Mouse (Mus musculus) hindbrain, embryonic 12.5 days (tissue): ENCODE measurements at regions not wholly inside any gene's neighbourhood (a gene's known extent, or its start where the extent isn't known, plus 50 kb on each side); places are given as distances from the start of the nearest gene placed in this dataset.

Experiments
- ATAC-seq: fragments of 200-750 bp; cut with Nextera tagmentation; 2 replicates; pipeline ENCODE4 v1.8.0; 2017; ENCODE audit warnings: moderate TSS enrichment; ENCODE audit not compliant: low FRiP score
- H3K27ac ChIP-seq: fragments of 300-500 bp; sonication (generic); 2 replicates; pipeline ENCODE4 v1.5.1; 2016; ENCODE audit warnings: mild to moderate bottlenecking
- H3K27me3 ChIP-seq: fragments of 300-500 bp; sonication (generic); 2 replicates; pipeline ENCODE4 v1.6.1; 2016; ENCODE audit warnings: mild to moderate bottlenecking
- H3K36me3 ChIP-seq: fragments of 300-500 bp; sonication (generic); 2 replicates; pipeline ENCODE4 v1.6.1; 2016; ENCODE audit warnings: mild to moderate bottlenecking
- H3K4me1 ChIP-seq: fragments of 300-500 bp; sonication (generic); 2 replicates; pipeline ENCODE4 v1.6.1; 2016
- H3K4me2 ChIP-seq: fragments of 300-500 bp; sonication (generic); replicated peaks from 2 replicates; pipeline ENCODE4 v1.6.1; 2016; ENCODE audit warnings: mild to moderate bottlenecking
- H3K4me3 ChIP-seq: fragments of 300-500 bp; sonication (generic); 2 replicates; pipeline ENCODE4 v1.5.1; 2016; ENCODE audit warnings: mild to moderate bottlenecking
- H3K9ac ChIP-seq: fragments of 300-500 bp; sonication (generic); 2 replicates; pipeline ENCODE4 v1.6.1; 2016; ENCODE audit warnings: mild to moderate bottlenecking, moderate library complexity
- H3K9me3 ChIP-seq: fragments of 300-500 bp; sonication (generic); replicated peaks from 2 replicates; pipeline ENCODE4 v1.6.1; 2016; ENCODE audit warnings: mild to moderate bottlenecking
- WGBS: fragments of 180-500 bp; shearing (Covaris S2); methylation state at CpG from one replicate; pipeline ENCODE4 v1.1.7; 2016; 5-methylcytosine and 5-hydroxymethylcytosine counted together

DNA sequence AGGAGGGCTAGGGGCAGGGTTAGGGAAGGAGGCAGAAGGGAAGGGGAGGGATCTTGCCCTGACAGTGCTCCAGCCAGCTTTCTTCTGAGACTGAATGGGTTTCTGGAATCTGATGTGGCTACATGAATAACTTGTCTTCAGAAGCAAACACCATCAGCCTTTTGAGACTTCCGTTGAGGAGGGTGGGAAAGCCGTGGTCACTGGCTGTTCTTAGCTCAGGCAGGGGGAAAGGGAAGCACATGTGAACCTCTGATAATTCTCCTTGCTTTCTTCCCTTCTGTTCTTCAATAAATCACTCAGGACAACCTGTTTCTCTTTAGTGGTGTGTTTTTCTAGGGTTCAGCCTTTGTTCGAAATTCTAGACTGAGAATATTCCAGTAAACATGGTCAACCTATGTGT lies 148.9 kb downstream of the Bcl11a start:
- WGBS: 69% methylated on average over 3 of the region's 3 CpGs
- Histone ChIP-seq H3K9me3 (no peaks in the 10 kb centered on the region), H3K9ac (no peak overlapping the region), H3K4me1 (no peaks in the 10 kb centered on the region), H3K4me3 (no peak overlapping the region), H3K36me3 (no peaks in the 10 kb centered on the region), H3K4me2 (no peak overlapping the region), H3K27me3 (no peaks in the 10 kb centered on the region), H3K27ac (no peak overlapping the region)
- ATAC-seq: no peak

DNA sequence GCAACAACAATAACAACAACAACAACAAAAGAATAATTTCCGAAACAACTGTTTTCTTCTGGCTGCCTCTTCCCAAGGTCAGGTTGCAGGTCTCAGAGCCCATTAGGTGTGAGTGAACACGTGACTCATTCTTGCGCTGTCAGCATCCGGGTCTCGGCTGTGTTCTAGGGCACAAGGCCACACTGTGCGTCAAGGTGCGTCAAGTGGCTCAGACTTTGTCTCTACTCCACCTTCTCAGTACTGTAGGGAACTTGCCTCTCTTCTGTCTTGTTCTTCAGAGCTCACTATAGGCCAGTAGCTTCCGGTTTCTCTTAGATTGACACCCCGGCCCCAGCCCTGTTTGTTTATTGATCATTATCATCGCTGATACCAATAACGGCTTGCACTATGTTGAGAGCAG lies 155.5 kb downstream of the Bcl11a start:
- H3K27me3 ChIP-seq: no peaks in the 10 kb centered on the region
- H3K36me3 ChIP-seq: no peaks in the 10 kb centered on the region
- H3K9me3 ChIP-seq: no peaks in the 10 kb centered on the region
- no peak overlapping the region for H3K4me3 ChIP-seq
- no peak overlapping the region for H3K27ac ChIP-seq
- H3K4me2 ChIP-seq: no peak overlapping the region
- 82% methylated on average over 11 of the region's 11 CpGs for WGBS
- ATAC-seq: no peak
- no peak overlapping the region for H3K9ac ChIP-seq
- 0 out of 2 replicates have a peak, but pooled peaks cover 4% of the 10 kb centered on the region for H3K4me1 ChIP-seq

DNA sequence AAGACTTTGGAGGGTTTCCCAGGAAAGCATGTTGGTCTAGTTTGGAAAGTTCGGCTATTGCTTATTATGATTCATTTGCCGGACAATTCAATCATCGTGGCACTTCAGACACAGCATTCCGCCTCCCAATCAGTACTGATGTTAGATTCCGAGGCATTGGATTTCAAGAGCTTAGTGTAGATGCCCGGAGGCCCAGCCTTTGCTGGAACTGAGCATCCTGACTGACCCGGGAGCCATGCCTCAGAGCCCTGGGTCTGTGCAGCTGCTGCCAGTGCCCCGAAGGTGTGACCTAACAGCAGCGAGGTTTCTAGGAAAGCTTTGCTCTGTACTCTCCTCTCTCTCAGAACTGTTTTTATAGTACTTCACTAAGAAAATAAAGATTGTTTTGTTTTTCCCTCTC lies 156.0 kb downstream of the Bcl11a start:
- Histone ChIP-seq H3K27me3 (no peaks in the 10 kb centered on the region), H3K36me3 (no peaks in the 10 kb centered on the region), H3K9ac (no peak overlapping the region), H3K4me2 (no peak overlapping the region), H3K4me1 (0 out of 2 replicates have a peak, but pooled peaks cover 4% of the 10 kb centered on the region), H3K27ac (no peak overlapping the region), H3K4me3 (no peak overlapping the region), H3K9me3 (no peaks in the 10 kb centered on the region)
- no peak for ATAC-seq
- 66% methylated on average over 9 of the region's 9 CpGs for WGBS

DNA sequence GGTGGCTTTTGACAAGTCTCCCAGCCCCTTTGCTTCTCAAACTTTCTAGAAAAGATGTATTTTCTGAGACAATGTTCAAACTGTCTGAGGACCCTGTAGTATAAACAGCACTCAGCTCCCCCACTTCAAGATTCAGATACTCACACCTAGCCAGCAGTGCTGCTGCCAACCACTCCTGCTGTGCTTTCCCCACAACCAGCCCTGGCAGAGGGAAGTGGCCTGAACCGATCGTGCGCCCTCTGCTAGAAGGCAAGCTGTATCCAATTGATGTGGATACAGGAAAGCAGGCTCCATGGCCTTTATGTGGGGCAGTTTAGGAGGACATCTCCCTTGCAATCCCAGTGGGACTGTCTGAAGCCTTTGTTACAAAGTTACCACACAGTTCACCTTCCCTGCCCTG lies 156.6 kb downstream of the Bcl11a start:
- Histone ChIP-seq H3K9ac (no peak overlapping the region), H3K4me1 (0 out of 2 replicates have a peak, but pooled peaks cover 4% of the 10 kb centered on the region), H3K27me3 (no peaks in the 10 kb centered on the region), H3K4me2 (no peak overlapping the region), H3K27ac (no peak overlapping the region), H3K4me3 (no peak overlapping the region), H3K36me3 (no peaks in the 10 kb centered on the region), H3K9me3 (no peaks in the 10 kb centered on the region)
- no peak for ATAC-seq
- WGBS: 73% methylated on average over 3 of the region's 3 CpGs

DNA sequence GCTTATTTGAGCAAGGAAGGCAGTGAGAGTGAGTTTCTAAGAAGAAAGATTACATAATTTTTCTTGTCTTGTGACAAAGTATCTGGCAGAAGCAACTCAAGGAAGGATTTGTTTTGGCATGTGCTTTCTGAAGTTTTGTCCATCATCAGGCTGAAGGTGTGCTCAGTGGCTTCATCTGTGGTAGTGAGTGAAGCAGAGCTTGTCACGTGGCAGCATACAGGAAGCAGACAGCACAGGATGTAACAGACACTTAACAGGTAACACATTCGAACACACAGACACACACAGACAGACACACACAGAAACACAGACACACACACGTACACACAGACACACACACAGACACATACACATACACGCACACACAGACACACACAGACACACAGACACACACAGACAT lies 157.5 kb downstream of the Bcl11a start:
- H3K9ac ChIP-seq: no peak overlapping the region
- no peak overlapping the region for H3K27ac ChIP-seq
- no peaks in the 10 kb centered on the region for H3K27me3 ChIP-seq
- no peak overlapping the region for H3K4me3 ChIP-seq
- ATAC-seq: no peak
- WGBS: 78% methylated on average over 4 of the region's 4 CpGs
- no peaks in the 10 kb centered on the region for H3K9me3 ChIP-seq
- 0 out of 2 replicates have a peak, but pooled peaks cover 4% of the 10 kb centered on the region for H3K4me1 ChIP-seq
- H3K36me3 ChIP-seq: no peaks in the 10 kb centered on the region
- no peak overlapping the region for H3K4me2 ChIP-seq

DNA sequence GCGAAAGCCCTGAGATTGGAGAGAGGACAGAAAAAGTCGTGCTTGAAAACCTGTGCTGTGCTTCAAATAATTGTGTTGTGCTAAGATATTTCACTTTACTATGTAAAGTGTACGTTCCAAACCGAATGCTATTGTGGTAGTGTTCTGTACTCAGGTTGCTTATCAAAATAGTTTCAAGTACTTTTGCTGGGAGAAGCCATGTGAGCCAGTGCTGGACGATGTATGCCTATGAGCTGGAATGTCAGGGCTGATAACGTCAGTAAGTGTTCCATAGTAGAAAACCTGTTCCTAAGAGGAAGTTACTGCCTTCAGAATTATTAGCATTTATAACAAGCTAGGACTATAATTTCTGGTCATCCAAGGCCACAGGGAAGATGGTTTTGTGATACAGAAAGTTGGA lies 161.8 kb downstream of the Bcl11a start:
- Histone ChIP-seq H3K4me3 (no peak overlapping the region), H3K36me3 (no peaks in the 10 kb centered on the region), H3K9me3 (no peaks in the 10 kb centered on the region), H3K4me1 (0 out of 2 replicates have a peak, but pooled peaks cover 3% of the 10 kb centered on the region), H3K27me3 (no peaks in the 10 kb centered on the region), H3K27ac (no peak overlapping the region), H3K9ac (no peak overlapping the region), H3K4me2 (no peak overlapping the region)
- WGBS: 92% methylated on average over 6 of the region's 6 CpGs
- no peak for ATAC-seq

DNA sequence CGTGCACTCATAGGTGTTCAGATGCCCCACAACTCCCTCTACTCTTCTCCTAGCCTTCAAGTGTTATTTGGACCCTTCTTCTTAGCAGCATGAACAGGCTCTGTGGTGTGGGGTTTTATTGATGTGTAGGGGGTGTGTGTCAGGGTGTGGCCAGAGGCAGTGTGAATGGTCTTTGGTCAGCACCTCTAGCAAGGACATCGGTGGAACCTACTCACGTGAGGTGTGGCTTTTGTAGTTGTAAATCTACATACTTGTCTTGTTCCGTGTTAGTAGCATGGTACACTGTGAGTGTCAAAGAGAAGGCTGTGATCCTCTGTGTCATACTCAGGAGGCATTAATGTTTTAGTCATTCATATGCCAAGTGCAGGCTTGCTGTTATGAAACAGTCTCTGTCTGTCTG lies 164.2 kb downstream of the Bcl11a start:
- Histone ChIP-seq H3K4me2 (no peak overlapping the region), H3K27me3 (no peaks in the 10 kb centered on the region), H3K4me3 (no peak overlapping the region), H3K9ac (no peak overlapping the region), H3K27ac (no peak overlapping the region), H3K4me1 (0 out of 2 replicates have a peak, but pooled peaks cover 2% of the 10 kb centered on the region), H3K9me3 (no peaks in the 10 kb centered on the region), H3K36me3 (no peaks in the 10 kb centered on the region)
- no peak for ATAC-seq
- WGBS: 83% methylated on average over 4 of the region's 4 CpGs

DNA sequence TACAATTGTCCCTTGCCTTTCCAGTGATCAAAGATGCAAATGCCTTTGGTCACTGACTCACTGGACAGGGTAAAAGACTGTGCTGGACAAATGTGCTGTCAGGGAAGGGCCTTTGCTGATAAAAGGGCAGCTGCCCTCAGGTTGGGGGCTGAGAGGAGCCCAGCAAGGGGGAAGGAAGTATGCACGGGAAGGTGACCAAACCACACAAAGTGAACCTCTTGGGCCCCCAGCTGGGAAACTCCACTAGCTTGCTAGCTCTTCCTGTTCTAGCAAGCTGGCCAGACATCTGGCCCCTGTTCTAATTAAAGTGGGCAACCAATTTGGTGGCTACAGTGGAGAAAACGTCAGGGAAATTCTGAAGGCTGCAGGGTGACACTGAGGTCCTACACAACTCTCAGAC lies 165.0 kb downstream of the Bcl11a start:
- Histone ChIP-seq H3K4me1 (0 out of 2 replicates have a peak, but pooled peaks cover 2% of the 10 kb centered on the region), H3K27me3 (no peaks in the 10 kb centered on the region), H3K4me3 (no peak overlapping the region), H3K36me3 (no peaks in the 10 kb centered on the region), H3K27ac (no peak overlapping the region), H3K4me2 (no peak overlapping the region), H3K9me3 (no peaks in the 10 kb centered on the region), H3K9ac (no peak overlapping the region)
- 11% methylated on average over 2 of the region's 2 CpGs for WGBS
- ATAC-seq: no peak

DNA sequence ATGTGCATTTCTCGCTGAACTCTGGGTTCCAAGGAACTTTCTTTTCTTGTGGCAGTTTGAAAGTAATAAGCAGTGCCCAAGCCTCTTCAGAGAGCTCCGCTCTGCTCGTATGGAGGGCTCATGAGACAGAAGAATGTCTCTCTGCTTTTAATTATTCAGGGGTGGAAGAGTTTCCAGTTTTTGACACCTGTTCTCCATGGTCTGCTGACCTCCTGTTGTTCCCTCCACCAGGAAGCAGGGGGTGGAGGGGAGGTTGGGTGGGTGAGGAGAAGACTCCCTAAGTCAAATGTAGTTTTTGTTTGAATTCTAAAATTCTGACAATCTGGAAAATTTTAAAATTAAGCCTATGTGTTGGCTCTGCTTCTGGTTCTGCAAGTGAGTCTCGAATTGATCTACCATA lies 167.5 kb downstream of the Bcl11a start:
- no peak for ATAC-seq
- WGBS: 83% methylated on average over 4 of the region's 4 CpGs
- Histone ChIP-seq H3K9me3 (no peaks in the 10 kb centered on the region), H3K27me3 (no peaks in the 10 kb centered on the region), H3K4me3 (no peak overlapping the region), H3K27ac (no peak overlapping the region), H3K4me2 (no peak overlapping the region), H3K9ac (no peak overlapping the region), H3K36me3 (no peaks in the 10 kb centered on the region), H3K4me1 (0 out of 2 replicates have a peak, but pooled peaks cover 2% of the 10 kb centered on the region)

DNA sequence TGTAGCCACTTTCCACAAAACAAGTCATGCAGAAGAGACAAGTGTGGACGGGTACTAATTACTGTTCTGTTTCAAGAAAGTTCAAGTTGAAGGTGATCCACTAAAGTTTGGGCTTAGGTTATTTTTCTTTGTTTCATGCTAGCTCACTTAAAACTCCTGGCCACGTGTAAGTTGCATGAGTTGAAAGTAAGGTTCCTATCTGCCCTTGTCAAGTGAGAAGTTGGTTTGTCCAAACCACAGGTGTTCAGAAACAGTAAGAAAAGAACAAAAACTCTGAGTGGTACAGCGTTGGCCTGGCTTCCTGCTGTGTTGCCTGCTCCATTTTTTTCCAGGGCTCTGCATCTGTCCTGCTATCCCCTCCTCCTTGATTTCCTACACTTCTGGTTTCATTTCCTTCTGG lies 168.5 kb downstream of the Bcl11a start:
- 0 out of 2 replicates have a peak, but pooled peaks cover 2% of the 10 kb centered on the region for H3K4me1 ChIP-seq
- WGBS: 67% methylated on average over 3 of the region's 3 CpGs
- H3K9me3 ChIP-seq: no peaks in the 10 kb centered on the region
- H3K4me3 ChIP-seq: no peak overlapping the region
- no peak for ATAC-seq
- no peaks in the 10 kb centered on the region for H3K36me3 ChIP-seq
- H3K9ac ChIP-seq: no peak overlapping the region
- H3K4me2 ChIP-seq: no peak overlapping the region
- H3K27me3 ChIP-seq: no peaks in the 10 kb centered on the region
- H3K27ac ChIP-seq: no peak overlapping the region

DNA sequence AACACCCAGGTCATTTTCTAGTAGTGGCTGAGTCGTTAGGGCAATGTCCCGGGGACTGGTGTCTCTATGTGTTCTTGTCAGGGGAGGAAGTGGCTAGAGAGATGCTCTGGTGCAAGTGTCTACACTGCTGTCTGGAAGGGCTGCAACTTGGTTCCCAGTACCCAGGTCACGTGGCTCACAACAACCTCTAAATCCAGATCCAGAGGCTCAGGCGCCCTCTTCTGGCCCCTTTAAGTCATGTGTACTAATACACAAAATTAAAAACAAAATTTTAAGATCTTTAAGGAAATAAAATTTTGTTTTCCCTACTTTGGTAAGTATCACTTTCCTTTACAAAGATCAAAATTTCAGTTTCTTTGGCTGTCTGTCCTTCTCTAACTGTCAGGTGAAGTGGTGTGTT lies 169.4 kb downstream of the Bcl11a start:
- H3K4me3 ChIP-seq: no peak overlapping the region
- H3K36me3 ChIP-seq: no peaks in the 10 kb centered on the region
- no peak overlapping the region for H3K27ac ChIP-seq
- H3K4me1 ChIP-seq: 0 out of 2 replicates have a peak, but pooled peaks cover 2% of the 10 kb centered on the region
- WGBS: 86% methylated on average over 4 of the region's 4 CpGs
- no peaks in the 10 kb centered on the region for H3K9me3 ChIP-seq
- no peak overlapping the region for H3K9ac ChIP-seq
- H3K27me3 ChIP-seq: no peaks in the 10 kb centered on the region
- H3K4me2 ChIP-seq: no peak overlapping the region
- ATAC-seq: no peak

DNA sequence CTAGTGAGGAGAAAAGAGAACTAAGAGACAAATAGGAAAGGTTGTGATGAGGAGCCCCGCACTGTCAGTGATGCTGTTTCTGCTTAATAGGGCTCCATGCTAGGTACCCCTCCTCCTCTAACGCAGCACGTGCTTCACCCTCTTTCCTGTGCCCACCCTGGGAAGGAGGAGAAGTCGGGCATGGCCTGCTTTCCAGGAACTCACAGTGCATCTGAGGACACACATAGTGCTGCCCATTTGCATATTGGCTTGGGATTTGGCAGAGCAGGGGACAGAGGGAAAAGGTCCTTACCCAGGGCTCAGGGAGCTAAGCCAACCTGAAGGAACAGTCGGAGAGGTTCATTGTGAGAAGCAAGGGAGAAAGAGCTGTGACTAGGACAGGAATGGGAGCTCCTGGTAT lies 173.7 kb downstream of the Bcl11a start:
- Histone ChIP-seq H3K27ac (no peak overlapping the region), H3K4me1 (peaks cover 3% of the 10 kb centered on the region; the same call in 1 of the 2 replicates), H3K36me3 (no peaks in the 10 kb centered on the region), H3K27me3 (no peaks in the 10 kb centered on the region), H3K9me3 (no peaks in the 10 kb centered on the region; the same call in 1 of the 2 replicates), H3K4me2 (no peak overlapping the region), H3K9ac (no peak overlapping the region), H3K4me3 (no peak overlapping the region)
- no peak for ATAC-seq
- WGBS: 59% methylated on average over 5 of the region's 5 CpGs

DNA sequence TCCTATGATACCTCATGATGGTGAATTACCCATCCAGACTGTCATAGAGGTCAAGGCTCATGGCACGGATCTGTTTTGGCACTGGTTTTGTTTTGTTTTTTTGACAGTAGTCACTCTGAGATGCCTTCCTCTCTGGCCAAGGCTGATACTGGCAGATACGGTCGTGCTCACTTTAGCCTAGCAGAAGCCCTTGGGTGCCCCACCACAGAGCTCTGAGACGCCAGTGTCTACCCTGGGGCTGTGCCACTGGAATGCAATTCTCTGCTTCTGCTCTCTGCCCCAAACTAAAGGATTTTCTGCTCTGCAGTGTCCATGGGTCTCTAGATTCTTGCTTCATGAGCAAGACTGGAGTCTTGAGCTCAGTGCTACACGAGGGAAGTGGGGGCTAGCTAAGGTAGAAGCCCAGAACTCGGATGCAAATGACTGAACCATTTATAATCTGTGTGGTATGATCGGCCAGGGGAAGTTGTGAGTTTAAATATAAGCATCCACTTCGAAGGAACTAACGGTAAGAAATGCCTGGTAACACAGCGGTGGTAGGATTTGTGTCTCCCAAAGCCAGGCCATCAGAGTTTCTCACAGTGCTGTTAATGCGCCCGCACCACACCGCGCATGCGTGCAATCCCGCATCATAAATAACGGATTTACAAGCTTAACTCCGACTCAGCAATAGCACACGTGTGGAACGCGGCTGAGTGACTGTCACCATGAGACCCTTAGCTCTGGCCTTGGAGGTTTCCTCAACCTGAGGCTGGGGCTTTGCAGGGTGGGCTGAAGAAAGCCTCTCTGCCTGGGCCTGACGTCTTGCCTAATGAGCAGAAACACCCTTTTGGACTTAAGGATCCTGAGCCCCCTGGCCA lies 177.6 kb downstream of the Bcl11a start:
- 89% methylated on average over 22 of the region's 22 CpGs for WGBS
- peaks cover 3% of the 10 kb centered on the region; the same call in 1 of the 2 replicates for H3K4me1 ChIP-seq
- no peak for ATAC-seq
- no peak overlapping the region for H3K4me3 ChIP-seq
- H3K27me3 ChIP-seq: no peaks in the 10 kb centered on the region
- H3K36me3 ChIP-seq: no peaks in the 10 kb centered on the region
- no peak overlapping the region for H3K4me2 ChIP-seq
- H3K27ac ChIP-seq: no peak overlapping the region
- H3K9ac ChIP-seq: no peak overlapping the region
- no peaks in the 10 kb centered on the region; the same call in 1 of the 2 replicates for H3K9me3 ChIP-seq
